In the genomic region with DNA sequence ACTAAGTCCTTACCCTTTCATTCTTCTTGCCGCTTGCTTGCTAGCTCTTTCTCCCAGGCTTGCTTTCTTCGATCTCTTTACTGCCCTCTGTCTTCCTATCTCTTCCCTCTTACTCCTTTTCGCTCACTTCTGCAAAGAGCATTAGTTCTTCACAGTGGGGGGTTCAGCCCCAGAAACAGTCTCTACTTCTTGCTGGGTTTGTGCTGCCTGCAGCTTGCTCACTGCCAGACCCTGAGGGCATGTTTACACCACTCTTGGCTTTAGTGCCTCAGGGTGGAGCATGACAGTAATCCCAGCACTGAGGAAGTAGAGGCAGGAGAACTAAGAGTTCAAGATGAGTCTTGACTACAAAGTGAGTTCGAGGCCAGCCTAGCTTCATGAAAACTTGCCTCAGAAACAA, we compare ENCODE assay signal across 16 mouse cellular contexts.
"Had no signal": no experiment of that assay in that cellular context is flagged by ENCODE, and none has a peak within 500 bp of the region (broad histone marks: within the 10 kb centered on the region; RNA-seq: fewer than 3 reads in every experiment).

No protein-coding gene starts in this region.

- ATAC-seq: lung, postnatal 0 days; midbrain, embryonic 15.5 days had no signal

- DNase-seq: kidney, adult 11 months; kidney, adult 8-10 months; kidney, postnatal 25 days; layer of hippocampus, adult 9-11 months; liver, embryonic 13.5 days; lung, adult 2 months; right cerebral cortex, adult 18-20 months; right cerebral cortex, postnatal 14 days; right cerebral cortex, postnatal 4 days; thymus, postnatal 25 days had no signal

- H3K27ac ChIP-seq: kidney, embryonic 15.5 days; layer of hippocampus, adult 2 months; liver, embryonic 13.5 days; midbrain, embryonic 12.5 days; midbrain, embryonic 15.5 days had no signal

- H3K27me3 ChIP-seq: kidney, embryonic 15.5 days; liver, embryonic 13.5 days; midbrain, embryonic 12.5 days had no signal

- H3K4me1 ChIP-seq: liver, embryonic 13.5 days; midbrain, embryonic 12.5 days; midbrain, embryonic 15.5 days had no signal

- H3K9me3 ChIP-seq: kidney, embryonic 15.5 days; liver, embryonic 13.5 days; midbrain, embryonic 12.5 days; midbrain, embryonic 15.5 days had no signal

- H3K36me3 ChIP-seq: kidney, embryonic 15.5 days; liver, embryonic 13.5 days; midbrain, embryonic 12.5 days; midbrain, embryonic 15.5 days had no signal

- H3K4me3 ChIP-seq: kidney, embryonic 15.5 days; layer of hippocampus, adult 2 months; liver, embryonic 13.5 days; megakaryocyte, embryonic 14.5 days; midbrain, embryonic 12.5 days; midbrain, embryonic 15.5 days had no signal

- H3K4me2 ChIP-seq: kidney, embryonic 15.5 days; liver, embryonic 13.5 days; midbrain, embryonic 12.5 days; midbrain, embryonic 15.5 days had no signal

- H3K9ac ChIP-seq: kidney, embryonic 15.5 days; liver, embryonic 13.5 days; midbrain, embryonic 12.5 days; midbrain, embryonic 15.5 days had no signal
